Mouse (Mus musculus) C2C12 (cell line): ENCODE measurements at regions not wholly inside any gene's neighbourhood (a gene's known extent, or its start where the extent isn't known, plus 50 kb on each side); places are given as distances from the start of the nearest gene placed in this dataset.

Experiments used
- H3K27me3 ChIP-seq: one replicate; pipeline ENCODE4 v1.6.1; 2011; ENCODE audit not compliant: control insufficient read depth, insufficient read depth, insufficient read length
- H3K36me3 ChIP-seq: one replicate; pipeline ENCODE4 v1.6.1; 2011; ENCODE audit not compliant: control insufficient read depth, insufficient read depth
- H3K4me3 ChIP-seq: one replicate; pipeline ENCODE4 v1.5.1; 2011; ENCODE audit warnings: mild to moderate bottlenecking, control low read depth; ENCODE audit not compliant: poor library complexity, insufficient read depth, severe bottlenecking
- H3K79me2 ChIP-seq: one replicate; pipeline ENCODE4 v1.6.1; 2011; ENCODE audit not compliant: control insufficient read depth, insufficient read depth
- H3K79me3 ChIP-seq: one replicate; pipeline ENCODE4 v1.6.1; 2011; ENCODE audit warnings: low read depth, control low read depth
- H3ac ChIP-seq: one replicate; pipeline ENCODE3; 2011; ENCODE audit warnings: low read depth; ENCODE audit not compliant: control insufficient read depth, insufficient read length
- CEBPB ChIP-seq: IDR thresholded peaks from one replicate; pipeline ENCODE4 v1.6.1; 2011; ENCODE audit warnings: low read depth, mild to moderate bottlenecking, control low read depth, moderate library complexity
- CTCF ChIP-seq: IDR thresholded peaks from one replicate; pipeline ENCODE4 v1.5.1; 2011; ENCODE audit not compliant: control insufficient read depth, insufficient read depth, insufficient read length
- FOSL1 ChIP-seq: IDR thresholded peaks from one replicate; pipeline ENCODE4 v1.8.0; 2011; ENCODE audit warnings: mild to moderate bottlenecking, low read length; ENCODE audit not compliant: poor library complexity, insufficient read depth, severe bottlenecking
- MAX ChIP-seq: IDR thresholded peaks from one replicate; pipeline ENCODE4 v1.6.1; 2011; ENCODE audit warnings: mild to moderate bottlenecking, control low read depth
- MYOD1 ChIP-seq: IDR thresholded peaks from one replicate; pipeline ENCODE4 v1.6.1; 2011; ENCODE audit warnings: low read depth; ENCODE audit not compliant: control insufficient read depth, insufficient read length
- MYOG ChIP-seq: IDR thresholded peaks from one replicate; pipeline ENCODE4 v1.6.1; 2011; ENCODE audit not compliant: control insufficient read depth, insufficient read length; ENCODE audit errors: extremely low read depth
- USF1 ChIP-seq: IDR thresholded peaks from one replicate; pipeline ENCODE4 v1.6.1; 2011; ENCODE audit warnings: low read depth, mild to moderate bottlenecking, control low read depth, moderate library complexity

DNA sequence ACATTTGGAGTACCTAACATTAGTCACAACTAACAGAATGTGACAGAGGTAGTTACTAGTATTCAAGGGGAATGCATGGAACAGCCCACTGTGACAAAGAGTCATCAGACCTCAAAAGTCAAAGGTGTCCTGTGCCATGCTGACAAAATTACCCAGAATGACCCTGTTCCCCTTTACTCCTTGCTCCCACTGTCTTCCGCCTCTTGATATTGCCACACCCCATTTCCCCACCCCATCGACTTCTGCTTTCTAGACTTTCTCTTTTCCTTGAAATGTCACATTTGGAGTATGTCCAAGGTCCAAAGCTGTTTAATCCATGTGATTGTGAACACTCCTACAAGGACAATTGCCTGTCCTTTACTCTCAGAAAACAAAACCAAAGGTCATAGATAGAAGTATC is 115.2 kb downstream of the Dhx15 start:
- Histone ChIP-seq H3K79me3 (no peaks in the 10 kb centered on the region), H3K27me3 (no peaks in the 10 kb centered on the region), H3ac (no peak overlapping the region), H3K36me3 (no peaks in the 10 kb centered on the region), H3K79me2 (no peaks in the 10 kb centered on the region), H3K4me3 (no peak overlapping the region)
- TF ChIP-seq MYOD1 (no peak), MYOG (no peak), USF1 (no peak)

DNA sequence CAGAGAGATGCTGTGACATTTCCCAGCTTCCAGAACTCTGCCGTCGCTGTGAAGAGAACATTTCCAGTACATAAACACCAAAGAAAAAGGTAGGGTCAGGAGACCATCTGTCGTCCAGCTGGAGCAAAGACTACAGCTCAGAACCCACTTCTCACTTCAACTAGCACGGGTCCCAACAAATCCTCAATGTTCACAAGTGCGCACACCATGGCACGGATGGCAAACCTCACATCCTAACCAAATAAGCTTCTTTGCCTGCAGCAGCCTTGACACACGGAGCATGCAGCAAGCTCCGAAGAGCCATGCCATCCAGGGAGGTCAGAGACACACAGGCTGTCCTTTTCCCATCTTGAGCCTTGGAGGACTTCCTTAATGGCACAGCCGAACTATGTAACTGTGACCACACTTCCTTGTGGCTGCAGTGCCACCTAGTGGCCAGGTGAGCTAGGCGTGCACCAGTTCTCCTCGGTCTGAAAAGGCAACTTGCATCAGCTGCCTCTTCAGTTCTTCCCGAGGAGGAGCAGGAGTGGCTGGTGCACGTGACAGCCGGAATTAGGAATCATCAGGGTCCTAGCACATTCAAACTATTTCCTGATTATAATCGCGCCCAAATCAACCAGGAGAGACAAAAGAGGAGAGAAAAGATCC is 125.4 kb downstream of the Dhx15 start:
- TF ChIP-seq MAX, result peak; percentile 29
- peak; percentile 15 for TF ChIP-seq USF1
- TF ChIP-seq FOSL1, result no peak
- no peak for TF ChIP-seq MYOG
- TF ChIP-seq MYOD1, result no peak
- peak; percentile 92 for TF ChIP-seq CTCF
- no peak for TF ChIP-seq CEBPB
- H3K79me2 ChIP-seq, result no peaks in the 10 kb centered on the region
- H3K79me3 ChIP-seq, result no peaks in the 10 kb centered on the region
- H3K4me3 ChIP-seq, result no peak overlapping the region
- no peak overlapping the region for H3ac ChIP-seq
- no peaks in the 10 kb centered on the region for H3K36me3 ChIP-seq
- H3K27me3 ChIP-seq, result no peaks in the 10 kb centered on the region

DNA sequence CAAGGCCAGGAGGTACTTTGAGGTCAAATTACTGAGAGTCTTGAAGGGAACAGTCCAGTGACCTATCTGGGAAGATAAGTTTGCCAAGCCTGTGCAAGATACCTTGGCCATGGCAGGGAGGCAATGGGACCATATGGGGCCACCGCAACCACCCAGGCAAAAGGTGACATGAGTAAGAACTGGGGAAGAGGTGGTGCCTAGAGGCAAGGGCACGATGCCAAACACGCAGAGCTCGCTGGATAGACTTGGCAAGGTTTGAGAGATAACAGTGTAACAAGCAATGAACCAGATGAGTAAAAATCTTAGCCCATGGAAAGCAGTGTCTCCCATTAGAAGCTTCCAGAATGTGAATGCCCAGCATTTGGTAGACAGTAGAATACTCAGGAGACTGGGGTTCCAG is 128.1 kb downstream of the Dhx15 start:
- H3K79me3 ChIP-seq, result no peaks in the 10 kb centered on the region
- no peak overlapping the region for H3K4me3 ChIP-seq
- no peak for TF ChIP-seq FOSL1
- TF ChIP-seq MYOG, result no peak
- no peak for TF ChIP-seq CTCF
- TF ChIP-seq MYOD1, result no peak
- no peak for TF ChIP-seq CEBPB

DNA sequence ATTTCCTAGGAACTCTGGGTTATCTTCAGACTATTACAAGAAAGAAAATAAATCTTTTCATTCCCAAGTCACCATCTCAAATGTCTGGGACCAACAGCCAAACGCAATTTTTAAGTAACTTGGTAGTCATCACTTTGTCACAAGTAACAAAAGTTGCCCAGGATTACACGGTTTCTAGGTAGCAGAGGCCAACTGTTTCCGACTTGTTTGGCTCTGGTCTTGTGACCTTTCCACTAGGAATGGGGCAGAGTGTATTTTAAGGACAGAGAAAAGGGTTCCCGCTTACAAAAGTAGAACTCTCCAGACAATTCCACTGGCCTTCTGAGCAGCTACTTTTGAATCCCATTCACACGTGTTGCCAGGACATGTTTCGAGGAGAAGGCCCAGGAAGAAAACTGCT is 129.1 kb downstream of the Dhx15 start:
- H3K36me3 ChIP-seq, result no peaks in the 10 kb centered on the region
- no peaks in the 10 kb centered on the region for H3K79me2 ChIP-seq
- TF ChIP-seq CTCF (no peak), MYOD1 (no peak)
- no peak overlapping the region for H3K4me3 ChIP-seq
- no peaks in the 10 kb centered on the region for H3K27me3 ChIP-seq
- H3K79me3 ChIP-seq, result no peaks in the 10 kb centered on the region
- H3ac ChIP-seq, result no peak overlapping the region

More for the DNA sequence above, 128.1 kb downstream of the Dhx15 start:
- H3K79me2 ChIP-seq, result no peaks in the 10 kb centered on the region
- no peaks in the 10 kb centered on the region for H3K27me3 ChIP-seq
- no peak overlapping the region for H3ac ChIP-seq
- H3K36me3 ChIP-seq, result no peaks in the 10 kb centered on the region

DNA sequence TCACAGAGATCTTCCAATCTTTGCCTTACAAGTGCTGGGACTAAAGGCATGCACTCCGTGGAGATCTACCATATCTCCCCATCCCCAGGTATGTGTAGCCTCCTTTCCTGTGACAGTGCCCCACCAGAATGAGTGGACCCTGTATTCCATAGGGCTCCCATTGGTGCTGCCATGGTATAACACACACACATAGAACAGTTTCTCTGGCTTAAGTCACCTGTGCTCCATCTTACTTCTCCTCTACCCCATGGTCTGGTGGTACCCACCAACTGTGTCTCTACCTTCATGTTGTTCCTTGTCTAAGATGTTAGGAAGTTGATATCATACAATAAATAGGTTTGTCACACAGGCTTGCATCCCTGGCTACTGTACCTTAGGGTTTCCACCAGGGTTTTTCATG is 133.1 kb downstream of the Dhx15 start:
- Histone ChIP-seq H3K79me2 (no peaks in the 10 kb centered on the region), H3K36me3 (no peaks in the 10 kb centered on the region), H3K4me3 (no peak overlapping the region), H3K27me3 (no peaks in the 10 kb centered on the region), H3ac (no peak overlapping the region), H3K79me3 (no peaks in the 10 kb centered on the region)
- no peak for TF ChIP-seq MYOD1

DNA sequence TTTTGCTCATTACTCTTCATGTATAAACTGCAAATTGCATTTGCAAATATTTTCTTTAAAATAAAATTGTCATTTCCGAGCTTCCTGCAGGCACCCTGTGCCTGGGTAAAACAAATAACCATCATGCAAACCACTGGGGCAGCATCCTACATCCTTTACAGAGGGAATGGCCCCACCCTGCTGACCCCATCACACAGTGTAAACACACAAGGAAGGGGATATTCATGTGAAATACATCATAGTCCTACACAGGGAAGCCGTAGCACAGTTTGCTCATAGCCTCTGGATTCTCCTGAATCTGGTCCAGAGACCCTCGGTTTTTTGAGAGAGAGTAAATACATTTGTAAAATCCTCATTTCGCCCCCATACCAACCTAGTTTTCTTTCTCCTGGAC is 138.2 kb downstream of the Dhx15 start:
- Histone ChIP-seq H3K4me3 (no peak overlapping the region), H3K79me2 (no peaks in the 10 kb centered on the region), H3K36me3 (no peaks in the 10 kb centered on the region), H3K79me3 (no peaks in the 10 kb centered on the region), H3ac (no peak overlapping the region), H3K27me3 (no peaks in the 10 kb centered on the region)
- no peak for TF ChIP-seq MYOD1
- no peak for TF ChIP-seq MYOG
- TF ChIP-seq USF1, result no peak
- no peak for TF ChIP-seq CEBPB
- no peak for TF ChIP-seq MAX
- no peak for TF ChIP-seq CTCF
- TF ChIP-seq FOSL1, result no peak
